Comparison of ENCODE assay signal across 12 mouse cellular contexts in the genomic region with DNA sequence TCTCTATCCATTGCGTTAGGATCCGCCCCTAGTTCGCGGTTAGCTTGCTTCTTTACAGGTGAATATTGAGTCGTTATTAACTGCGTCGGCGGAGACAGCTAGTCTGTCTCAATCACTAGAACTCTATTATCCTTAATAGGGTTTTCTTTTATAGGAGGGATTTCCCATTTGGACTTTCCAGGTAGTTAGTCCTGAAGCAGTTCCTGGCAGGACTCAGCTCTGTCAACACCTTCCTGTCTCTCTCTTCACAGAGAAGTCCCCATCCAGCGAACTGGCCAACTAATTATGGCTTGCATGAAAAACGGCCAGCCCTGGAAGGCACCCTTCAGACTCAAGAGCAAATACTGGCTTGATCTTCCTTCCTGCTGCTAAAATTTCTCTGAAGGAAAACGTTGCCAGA. TPM values are rescaled to one million over a fixed set of nuclear protein-coding genes. Genes with fewer than 3 reads are reported as not detected.
DNase-seq lines count a peak whose midpoint lies in the region; ATAC-seq lines count a peak whose summit lies in the region.
"Had no signal": no experiment of that assay in that cellular context is flagged by ENCODE, and none has a peak within 500 bp of the region (broad histone marks: within the 10 kb centered on the region; RNA-seq: fewer than 3 reads in every experiment).

No protein-coding gene starts in this region.

- H3K4me1 ChIP-seq in forebrain, embryonic 15.5 days: peaks cover 25% of the 10 kb centered on the region
- H3K4me1 ChIP-seq in forebrain, embryonic 13.5 days: peaks cover 21% of the 10 kb centered on the region
- no peaks in the 10 kb centered on the region for H3K4me1 ChIP-seq in liver, embryonic 16.5 days (ENCODE audit: control insufficient read depth, low read depth, low read length)
- peaks cover 10% of the 10 kb centered on the region for H3K4me1 ChIP-seq in neural tube, embryonic 14.5 days (ENCODE audit: control insufficient read depth, insufficient read depth, low read length)

- no peaks in the 10 kb centered on the region for H3K9me3 ChIP-seq in forebrain, embryonic 15.5 days
- H3K9me3 ChIP-seq in forebrain, embryonic 13.5 days (replicated peaks): no peaks in the 10 kb centered on the region
- H3K9me3 ChIP-seq in liver, embryonic 16.5 days (replicated peaks; ENCODE audit: control insufficient read depth, low read length): no peaks in the 10 kb centered on the region
- H3K9me3 ChIP-seq in neural tube, embryonic 14.5 days (ENCODE audit: control insufficient read depth, low read length): no peaks in the 10 kb centered on the region

- H3K36me3 ChIP-seq in forebrain, embryonic 15.5 days: no peaks in the 10 kb centered on the region
- H3K36me3 ChIP-seq in forebrain, embryonic 13.5 days (ENCODE audit: poor library complexity, severe bottlenecking): no peaks in the 10 kb centered on the region
- H3K36me3 ChIP-seq in liver, embryonic 16.5 days (ENCODE audit: control insufficient read depth, insufficient read depth): no peaks in the 10 kb centered on the region
- no peaks in the 10 kb centered on the region for H3K36me3 ChIP-seq in neural tube, embryonic 14.5 days (ENCODE audit: control insufficient read depth, insufficient read depth, low read length)

- no peak for ATAC-seq in forebrain, embryonic 15.5 days (replicated peaks)
- no peak for ATAC-seq in forebrain, embryonic 13.5 days
- ATAC-seq in liver, embryonic 16.5 days (ENCODE audit: low read depth): no peak
- no peak for ATAC-seq in neural tube, embryonic 14.5 days (ENCODE audit: low read depth)
- ATAC-seq: inflammation-experienced regulatory T-cells, adult 6 months had no signal

- H3K27ac ChIP-seq in forebrain, embryonic 15.5 days (replicated peaks): no peak overlapping the region
- H3K27ac ChIP-seq in forebrain, embryonic 13.5 days: no peak overlapping the region
- no peak overlapping the region for H3K27ac ChIP-seq in liver, embryonic 16.5 days (ENCODE audit: low read length)
- H3K27ac ChIP-seq in neural tube, embryonic 14.5 days (ENCODE audit: low read depth, low read length): no peak overlapping the region

- peak overlapping the region; percentile 84 for H3K4me3 ChIP-seq in forebrain, embryonic 15.5 days
- no peak overlapping the region for H3K4me3 ChIP-seq in forebrain, embryonic 13.5 days
- H3K4me3 ChIP-seq in liver, embryonic 16.5 days (ENCODE audit: low read depth, low read length): no peak overlapping the region
- H3K4me3 ChIP-seq in neural tube, embryonic 14.5 days (ENCODE audit: low read depth, low read length): peak overlapping the region; percentile 66; the same call in 1 of the 2 replicates
- H3K4me3 ChIP-seq: erythroblast, embryonic 14.5 days had no signal

- no peak for DNase-seq in liver
- DNase-seq in heart, postnatal 4 days: peak; percentile 26
- DNase-seq in adrenal gland, adult 2 months: no peak
- no peak for DNase-seq in spleen, adult 18-20 months
- DNase-seq: B cell, adult 2 months; left cerebral cortex, postnatal 4 days had no signal

- 3% methylated on average over 11 of the region's 11 CpGs for WGBS in forebrain, embryonic 15.5 days
- WGBS in forebrain, embryonic 13.5 days: 5% methylated on average over 11 of the region's 11 CpGs
- 4% methylated on average over 11 of the region's 11 CpGs for WGBS in liver, embryonic 16.5 days (ENCODE audit: insufficient replicate concordance)
- WGBS in neural tube, embryonic 14.5 days: 3% methylated on average over 11 of the region's 11 CpGs

- peaks cover 40% of the 10 kb centered on the region for H3K27me3 ChIP-seq in forebrain, embryonic 15.5 days
- peaks cover 56% of the 10 kb centered on the region for H3K27me3 ChIP-seq in forebrain, embryonic 13.5 days
- peaks cover 38% of the 10 kb centered on the region for H3K27me3 ChIP-seq in liver, embryonic 16.5 days (ENCODE audit: control insufficient read depth, insufficient read depth, low read depth, low read length)
- peaks cover 24% of the 10 kb centered on the region for H3K27me3 ChIP-seq in neural tube, embryonic 14.5 days (ENCODE audit: control insufficient read depth, insufficient read depth, low read length)

- no peak overlapping the region for H3K9ac ChIP-seq in forebrain, embryonic 15.5 days (replicated peaks)
- H3K9ac ChIP-seq in forebrain, embryonic 13.5 days: no peak overlapping the region
- no peak overlapping the region for H3K9ac ChIP-seq in liver, embryonic 16.5 days (ENCODE audit: low read depth, low read length)
- no peak overlapping the region for H3K9ac ChIP-seq in neural tube, embryonic 14.5 days (replicated peaks; ENCODE audit: low read depth, low read length)

- H3K4me2 ChIP-seq in forebrain, embryonic 15.5 days (replicated peaks): 0 out of 2 replicates have a peak overlapping the region, but pooled peaks have one; percentile 9
- H3K4me2 ChIP-seq in forebrain, embryonic 13.5 days: no peak overlapping the region; the same call in 1 of the 2 replicates
- H3K4me2 ChIP-seq in liver, embryonic 16.5 days (ENCODE audit: low read depth, low read length): peak overlapping the region; percentile 68; the same call in 1 of the 2 replicates
- H3K4me2 ChIP-seq in neural tube, embryonic 14.5 days (ENCODE audit: low read depth, low read length): peak overlapping the region; percentile 99; the same call in 1 of the 2 replicates

RNA-seq across cellular contexts. Expression of a gene that starts 1.4 kb away (rescaled TPM):
- polyA plus RNA-seq in forebrain, embryonic 15.5 days (2015; fragmentation: Nextera tagmentation; extraction: Ambion mirVana): 0.86 and 0.99 TPM in 2 replicates
- polyA plus RNA-seq in forebrain, embryonic 13.5 days (2015; fragmentation: Nextera tagmentation; extraction: Ambion mirVana): 0.15 and 0.37 TPM in 2 replicates
- 0.42 TPM in 2 replicates for polyA plus RNA-seq in liver, embryonic 16.5 days (2015; fragmentation: Nextera tagmentation; extraction: Ambion mirVana)
- total RNA-seq in heart, postnatal 4 days (2021): 10 to 100 TPM; 11.1 to 13.5 TPM
- 1.0 and 1.8 TPM in 2 replicates for polyA plus RNA-seq in neural tube, embryonic 14.5 days (2014; fragmentation: Nextera tagmentation; extraction: Ambion mirVana)
- 10 to 100 TPM in 1 of 2 experiments, 1 to 10 TPM in 1; 2.7 to 18.3 TPM for total RNA-seq in adrenal gland, adult 2 months (2021)
- polyA plus RNA-seq in adrenal gland, adult 2 months (2012; rRNA removed): 7.2 and 12.1 TPM in 2 replicates
- polyA plus RNA-seq: erythroblast, embryonic 14.5 days had no signal

Comparison
In these comparisons a context has a peak if more than half of its experiments do, and no peak if none do; other contexts are left out.
1. H3K4me3 ChIP-seq: peak in forebrain, embryonic 15.5 days (single experiment) and neural tube, embryonic 14.5 days (single experiment); none in forebrain, embryonic 13.5 days (single experiment) and liver, embryonic 16.5 days (single experiment).